Mouse (Mus musculus): ENCODE measurements around the gene Faf2.

DNA sequence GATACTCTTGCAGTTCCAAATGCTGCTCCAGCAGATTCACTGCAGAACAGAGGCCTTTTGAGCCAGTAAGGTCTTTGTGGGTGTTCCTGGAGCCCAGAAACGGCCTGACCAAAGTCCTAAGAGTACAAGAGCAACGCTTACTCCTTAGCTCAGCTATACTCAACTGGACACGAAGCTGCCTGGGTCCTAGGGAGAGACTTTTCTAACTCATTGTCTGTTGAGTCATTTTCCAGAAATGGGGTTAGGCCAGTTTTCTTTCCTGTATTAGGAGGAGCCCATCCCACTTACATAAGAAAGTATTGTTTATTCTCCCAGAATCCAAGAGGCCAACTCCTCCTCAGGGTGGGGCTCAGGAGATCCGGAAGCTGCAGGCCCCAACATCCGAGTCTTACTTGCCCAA, 16.2 kb upstream of the Faf2 start:
- TF ChIP-seq POLR2A (IDR thresholded peaks at IDR 0.05; ENCODE audit: insufficient read length, low read depth) (no peak), MYOG (IDR thresholded peaks at IDR 0.05; ENCODE audit: control insufficient read depth in 1 of 3, insufficient read depth in 1 of 3, insufficient read length in 2 of 3, low read depth in 2 of 3) (no peak), USF1 (IDR thresholded peaks at IDR 0.05; ENCODE audit: low read depth) (no peak), CEBPB (IDR thresholded peaks at IDR 0.05; ENCODE audit: insufficient read depth, poor library complexity, severe bottlenecking) (no peak), MYOD1 (IDR thresholded peaks at IDR 0.05; ENCODE audit: control insufficient read depth in 1 of 3, insufficient read length in 2 of 3, low read depth in 2 of 3) (no peak), MAX (IDR thresholded peaks at IDR 0.05; ENCODE audit: low read depth) (no peak), POLR2AphosphoS2 (IDR thresholded peaks at IDR 0.05; ENCODE audit: insufficient read length, low read depth) (no peak), TCF12 (IDR thresholded peaks at IDR 0.05; ENCODE audit: insufficient read depth, poor library complexity, severe bottlenecking) (no peak)
